Mouse (Mus musculus) liver (tissue): ENCODE data around the gene Tgoln1.

Experiments used
- DNase-seq: peaks from one replicate; pipeline ENCODE4 v3.0.0-alpha.2; 2020; ENCODE audit warnings: mixed read lengths

Gene Tgoln1

GRCm38 (mm10) chr6:72593011-72593803 is 23.6 kb downstream of the Tgoln1 start:
- DNase-seq = no peak

GRCm38 (mm10) chr6:72590111-72590510 is 26.7 kb downstream of the Tgoln1 start:
- no peak for DNase-seq

GRCm38 (mm10) chr6:72588307-72588706 is 28.5 kb downstream of the Tgoln1 start:
- no peak for DNase-seq

GRCm38 (mm10) chr6:72586701-72587100 is 30.1 kb downstream of the Tgoln1 start:
- no peak for DNase-seq

GRCm38 (mm10) chr6:72584154-72584553 is 32.6 kb downstream of the Tgoln1 start:
- no peak for DNase-seq

- DNase-seq = no peak
These were observed 33.5 kb downstream of the Tgoln1 start for GRCm38 (mm10) chr6:72583211-72583839.

GRCm38 (mm10) chr6:72581625-72582382 is 35.0 kb downstream of the Tgoln1 start:
- no peak for DNase-seq

- no peak for DNase-seq
These were observed 40.8 kb downstream of the Tgoln1 start for GRCm38 (mm10) chr6:72576041-72576440.

GRCm38 (mm10) chr6:72571826-72572225 is 45.0 kb downstream of the Tgoln1 start:
- DNase-seq = no peak

- DNase-seq = no peak
These were observed 46.0 kb downstream of the Tgoln1 start for GRCm38 (mm10) chr6:72570644-72571397.

- no peak for DNase-seq
These were observed 48.1 kb downstream of the Tgoln1 start for GRCm38 (mm10) chr6:72568736-72569135.

GRCm38 (mm10) chr6:72567508-72567907 is 49.3 kb downstream of the Tgoln1 start:
- DNase-seq = no peak

GRCm38 (mm10) chr6:72566044-72566443 is 50.8 kb downstream of the Tgoln1 start:
- DNase-seq = peak; percentile 80

GRCm38 (mm10) chr6:72565506-72565905 is 51.3 kb downstream of the Tgoln1 start:
- no peak for DNase-seq

GRCm38 (mm10) chr6:72562894-72563293 is 53.9 kb downstream of the Tgoln1 start:
- no peak for DNase-seq

GRCm38 (mm10) chr6:72562486-72562885 is 54.3 kb downstream of the Tgoln1 start:
- DNase-seq = no peak

GRCm38 (mm10) chr6:72560801-72561200 is 56.0 kb downstream of the Tgoln1 start:
- DNase-seq = no peak
